Mouse (Mus musculus): ENCODE data around the gene Lsm6.

DNA sequence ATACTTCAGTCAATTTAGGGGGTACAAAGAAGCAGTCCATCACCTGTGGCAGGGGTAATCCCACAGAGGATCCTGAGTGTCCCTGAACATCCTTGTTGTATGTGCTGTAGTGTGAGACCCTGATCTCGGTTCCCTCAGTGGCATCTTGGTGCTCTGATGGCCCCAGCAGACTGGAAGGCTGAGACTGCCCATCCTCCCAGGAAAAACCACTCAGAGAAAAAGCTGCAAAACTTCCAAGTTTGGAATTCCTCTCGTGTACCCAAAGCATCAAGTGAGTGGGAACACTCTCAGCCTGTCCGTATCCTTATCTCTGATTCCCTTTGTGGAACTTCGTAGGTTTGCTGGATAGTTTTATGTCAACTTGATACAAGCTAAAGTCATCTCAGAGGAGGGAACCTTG, 31.3 kb upstream of the Lsm6 start:
- no peak for TF ChIP-seq POLR2A (IDR thresholded peaks at IDR 0.05; ENCODE audit: low read depth, low read length)
- no peak for TF ChIP-seq CTCF (IDR thresholded peaks at IDR 0.05; ENCODE audit: extremely low read depth, insufficient read length, insufficient replicate concordance, low read depth, low read length)
